Mouse (Mus musculus) liver (tissue): ENCODE results near the gene Gpc6.

ENCODE experiments used
- DNase-seq: peaks from one replicate; pipeline ENCODE4 v3.0.0-alpha.2; 2020; ENCODE audit warnings: mixed read lengths

Gpc6 gene

GRCm38 (mm10) chr14:116947939-116948591 lies 22.9 kb downstream of the Gpc6 start:
- DNase-seq: no peak

DNA sequence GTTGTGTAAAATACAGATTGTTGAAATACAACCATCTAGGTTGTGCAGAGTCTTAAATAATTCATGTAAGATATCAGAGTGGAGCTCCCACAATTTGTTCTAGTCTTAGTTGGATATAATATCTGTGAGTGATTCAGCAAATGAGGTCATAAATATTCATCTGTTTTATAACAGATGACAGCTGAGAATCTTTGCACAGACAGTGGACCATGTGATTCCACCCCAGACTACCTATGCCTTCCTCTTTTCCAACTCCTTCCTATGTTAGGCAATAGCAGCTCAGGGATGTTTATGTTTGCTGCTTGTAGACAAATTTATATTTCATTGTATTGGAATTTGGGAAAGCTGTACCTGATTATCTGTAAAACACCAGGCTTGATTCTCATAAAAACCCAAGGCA lies 32.0 kb downstream of the Gpc6 start:
- DNase-seq: no peak

DNA sequence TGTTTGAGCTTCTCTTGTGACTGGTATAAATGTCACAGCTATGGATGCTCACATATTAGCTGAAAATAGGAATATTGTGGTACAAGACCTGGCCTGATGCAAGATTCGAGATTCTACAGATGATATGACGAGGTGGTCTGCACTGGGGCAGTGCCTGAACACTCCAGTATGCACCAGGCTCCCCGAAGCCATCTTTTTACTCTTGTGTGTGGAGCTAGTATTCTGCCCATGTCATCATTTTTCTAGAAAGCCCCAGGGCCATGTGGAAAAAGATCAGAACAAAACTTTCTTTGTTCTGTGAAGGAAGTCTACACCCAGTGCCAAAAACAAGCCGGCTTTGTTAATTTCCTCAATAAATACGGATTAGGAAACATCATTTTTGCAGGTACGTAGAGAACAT lies 39.7 kb downstream of the Gpc6 start:
- DNase-seq: no peak

DNA sequence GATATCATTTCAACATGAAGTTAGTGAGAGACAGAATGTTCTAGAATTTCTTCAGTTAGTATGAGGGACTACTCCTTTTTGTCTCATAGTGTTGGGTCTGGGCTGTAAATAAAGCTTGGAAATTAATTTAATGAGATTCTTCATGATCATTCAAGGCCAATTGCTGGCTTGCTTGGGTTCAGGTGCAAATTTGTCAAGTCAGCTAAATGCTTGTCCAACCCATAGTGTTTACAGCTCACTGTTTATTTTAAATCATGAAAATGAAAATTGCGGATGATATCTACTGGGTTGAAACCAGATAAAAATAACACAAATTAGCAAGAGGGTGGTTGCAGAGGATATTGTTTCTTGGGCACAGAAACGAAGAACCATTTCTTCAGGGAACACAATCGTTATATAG lies 49.6 kb downstream of the Gpc6 start:
- no peak for DNase-seq

- DNase-seq: no peak
Measured at GRCm38 (mm10) chr14:116975224-116975623, 50.1 kb downstream of the Gpc6 start.

GRCm38 (mm10) chr14:116977259-116977658 lies 52.1 kb downstream of the Gpc6 start:
- no peak for DNase-seq

GRCm38 (mm10) chr14:116979714-116980382 lies 54.7 kb downstream of the Gpc6 start:
- DNase-seq: no peak

- no peak for DNase-seq
Measured at GRCm38 (mm10) chr14:116981711-116982110, 56.6 kb downstream of the Gpc6 start.

- DNase-seq: no peak
Measured at GRCm38 (mm10) chr14:116987341-116987740, 62.2 kb downstream of the Gpc6 start.

GRCm38 (mm10) chr14:117000376-117000775 lies 75.3 kb downstream of the Gpc6 start:
- DNase-seq: no peak

DNA sequence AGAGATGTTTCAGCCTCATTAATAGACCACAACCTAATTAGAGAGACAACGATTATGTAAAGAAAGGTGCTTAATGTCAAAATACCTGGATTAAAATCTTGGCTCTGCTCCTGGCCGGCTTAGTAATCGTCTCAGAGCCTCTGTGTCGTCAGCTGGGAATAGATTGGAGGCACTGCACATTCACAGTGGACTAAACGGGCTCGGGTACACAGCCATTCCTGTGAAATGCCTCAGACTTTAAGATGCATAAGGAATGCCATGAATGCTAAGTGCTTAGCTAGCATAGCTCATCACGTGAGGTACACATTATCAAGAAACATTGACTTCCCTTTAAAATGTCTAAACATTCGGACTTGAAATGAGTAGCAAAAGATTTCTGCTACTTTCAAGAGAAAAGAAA lies 77.2 kb downstream of the Gpc6 start:
- DNase-seq: no peak

- DNase-seq: no peak
Measured at GRCm38 (mm10) chr14:117008781-117009180, 83.7 kb downstream of the Gpc6 start.

- no peak for DNase-seq
Measured at GRCm38 (mm10) chr14:117012969-117013368, 87.9 kb downstream of the Gpc6 start.

- DNase-seq: no peak
Measured at GRCm38 (mm10) chr14:117013554-117014117, 88.5 kb downstream of the Gpc6 start.

DNA sequence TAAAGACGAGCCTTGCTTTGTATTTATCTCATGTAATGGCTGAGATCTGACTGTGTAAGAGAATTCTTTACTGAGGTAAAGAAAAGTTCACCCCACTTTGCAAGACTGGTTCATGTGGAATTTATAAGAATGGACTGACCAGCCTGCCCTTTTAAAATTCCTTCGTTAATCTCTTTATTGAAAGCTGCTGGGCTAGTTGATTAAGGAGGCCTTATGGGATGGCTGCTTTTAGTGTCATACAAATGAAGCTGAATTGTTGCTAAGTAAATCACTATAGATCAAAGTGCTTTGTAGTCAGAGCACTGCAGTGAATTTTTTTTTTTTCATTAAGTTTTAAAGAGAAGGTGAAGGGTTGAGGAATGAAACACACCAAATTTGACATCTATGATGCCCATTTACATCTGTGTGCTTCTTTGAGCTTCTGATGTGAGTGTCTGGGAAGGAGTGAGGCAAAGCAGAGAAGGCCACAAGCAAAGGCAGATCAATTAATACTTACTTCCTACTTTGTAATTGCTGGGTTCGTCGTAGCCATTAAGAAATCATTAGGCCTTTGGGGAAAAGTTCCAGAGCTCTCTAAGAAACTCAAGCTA lies 90.3 kb downstream of the Gpc6 start:
- DNase-seq: no peak

DNA sequence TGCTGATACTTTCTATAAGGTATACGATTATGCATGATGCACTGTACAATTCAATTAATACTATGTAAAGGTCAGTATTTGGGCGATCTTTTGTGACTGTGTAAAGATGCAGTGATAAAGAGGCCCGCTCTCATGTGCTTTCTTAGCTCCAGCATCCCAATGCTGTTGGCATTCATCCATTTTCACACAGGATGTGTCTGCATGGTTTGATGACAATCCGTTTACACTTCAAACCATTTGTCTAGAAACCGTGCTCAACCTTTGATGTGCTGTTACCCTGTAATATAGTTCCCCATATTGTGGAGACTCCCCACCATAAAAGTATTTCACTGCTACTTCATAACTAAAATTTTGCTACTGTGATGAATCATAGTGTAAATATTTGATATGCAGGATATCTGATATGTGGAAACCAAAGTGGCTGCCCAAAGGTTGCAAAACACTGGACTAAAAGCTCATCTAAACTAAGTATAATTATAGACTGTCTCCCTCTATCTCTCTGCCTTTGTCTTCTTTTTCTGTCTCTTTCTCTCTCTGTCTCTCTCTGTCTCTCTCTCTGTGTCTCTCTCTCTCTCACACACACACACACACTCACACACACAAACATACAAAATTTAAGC lies 97.2 kb downstream of the Gpc6 start:
- no peak for DNase-seq

GRCm38 (mm10) chr14:117034146-117034545 lies 109.0 kb downstream of the Gpc6 start:
- no peak for DNase-seq

DNA sequence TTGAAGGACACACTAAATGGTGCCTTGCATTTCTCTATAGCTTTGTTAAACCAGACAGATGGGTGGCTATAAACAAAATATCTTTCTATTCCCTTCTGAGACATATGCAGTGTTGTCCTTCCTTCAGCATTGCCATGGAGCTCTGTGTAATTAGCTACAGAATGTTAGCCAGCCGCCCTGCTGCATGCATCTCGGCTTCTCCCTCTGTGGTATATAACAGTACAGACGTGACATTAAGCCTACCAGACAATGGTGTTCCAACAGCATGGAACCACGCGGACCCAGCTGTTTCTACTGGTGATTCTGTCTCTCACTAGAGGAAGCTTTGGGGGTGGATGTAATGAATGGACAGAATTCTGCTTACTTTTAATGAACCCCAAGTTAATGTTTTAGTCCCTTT lies 115.9 kb downstream of the Gpc6 start:
- DNase-seq: no peak

DNA sequence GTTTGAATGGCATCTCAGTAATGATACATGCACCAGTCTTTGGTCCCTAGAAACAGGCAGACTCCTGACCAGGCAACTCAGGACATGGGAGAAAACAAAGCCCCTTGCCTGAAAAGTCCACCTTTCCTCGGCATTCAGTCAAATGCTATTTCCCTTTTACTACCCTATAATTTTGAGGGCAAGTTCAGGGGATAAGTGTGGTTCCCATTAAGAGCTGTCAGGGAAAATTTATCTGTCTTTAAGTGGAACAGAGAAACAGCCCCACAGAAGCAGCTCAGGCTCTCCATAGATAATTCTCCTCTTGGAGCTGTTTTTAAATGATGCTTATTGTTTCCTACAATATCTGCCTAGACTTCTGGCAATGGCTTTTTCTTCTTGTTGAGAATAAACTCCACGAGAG lies 123.8 kb downstream of the Gpc6 start:
- no peak for DNase-seq

GRCm38 (mm10) chr14:117050877-117051276 lies 125.8 kb downstream of the Gpc6 start:
- no peak for DNase-seq

DNA sequence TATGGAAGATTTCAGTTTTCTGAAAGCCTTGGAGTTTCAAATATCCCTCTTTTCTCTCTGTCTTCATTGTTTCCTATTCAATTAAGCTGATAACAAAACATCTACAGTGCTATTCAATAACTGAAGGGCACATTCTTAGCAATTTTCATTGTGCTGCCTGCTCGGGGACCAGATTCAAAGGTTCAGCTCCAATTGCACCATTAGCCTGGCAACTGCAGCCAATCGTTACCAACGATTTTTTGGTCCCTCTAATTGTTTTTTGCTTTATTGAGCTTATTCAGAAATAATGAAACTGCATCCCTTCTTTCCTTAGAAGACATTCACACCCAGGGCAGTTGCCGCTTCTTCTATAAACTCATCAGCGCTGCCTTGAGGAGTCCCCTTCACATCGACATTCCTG lies 128.2 kb downstream of the Gpc6 start:
- no peak for DNase-seq

- DNase-seq: no peak
Measured at GRCm38 (mm10) chr14:117055134-117055533, 130.0 kb downstream of the Gpc6 start.

DNA sequence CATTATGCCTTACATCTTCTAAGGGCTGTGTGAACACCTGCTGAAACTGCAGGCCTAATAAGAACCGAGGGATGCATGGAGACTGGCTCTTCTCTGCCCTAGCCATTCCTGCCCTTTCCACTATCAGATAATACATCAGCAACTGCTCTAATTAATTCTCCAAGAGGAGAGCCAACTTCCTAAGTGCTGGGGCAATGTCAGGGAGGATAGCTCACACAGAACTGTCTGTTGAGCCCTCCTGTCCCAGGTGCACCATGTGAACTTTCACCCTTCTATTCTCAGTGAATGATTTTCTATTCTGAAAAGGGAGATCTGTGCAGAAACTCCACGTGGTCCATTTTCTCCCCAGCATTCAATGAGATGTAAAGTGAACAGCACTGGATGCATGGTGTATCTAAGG lies 136.0 kb downstream of the Gpc6 start:
- no peak for DNase-seq

DNA sequence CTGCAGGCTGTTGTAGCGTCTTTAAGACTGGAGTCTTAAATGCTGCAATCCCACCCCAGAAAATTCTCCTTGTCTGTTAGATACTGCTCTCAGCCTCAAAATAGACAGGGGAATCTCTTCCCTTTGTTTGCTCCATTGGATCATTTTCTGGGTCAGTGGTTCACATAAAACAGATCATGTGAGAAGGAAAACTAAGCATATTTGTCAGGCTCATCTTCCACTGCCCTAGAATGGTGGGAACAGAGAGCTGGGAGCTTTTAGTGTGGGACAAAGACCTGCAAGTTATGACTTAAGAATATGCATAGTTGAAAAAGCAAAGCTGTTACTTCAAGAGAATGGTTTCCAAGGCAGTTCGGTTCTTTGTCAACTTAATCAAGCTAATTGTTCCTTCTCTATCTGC lies 136.4 kb downstream of the Gpc6 start:
- no peak for DNase-seq
